Mouse (Mus musculus): ENCODE data around the gene Cript.
"Not testable (repeated sequence)": the region's sequence is repeated elsewhere in the genome, so short reads cannot be mapped to it uniquely, and the experiment has no call there.

Cript gene

GRCm38 (mm10) chr17:87044796-87045195, 19.4 kb downstream of the Cript start:
- CTCF ChIA-PET = interaction anchor here (0.9 to 2.5 kb wide), 5 partner anchors 8 to 203 kb away, joined by 3 to 17 read pairs (median 3); no protein-coding TSS in a partner anchor

- CTCF ChIA-PET = interaction anchor here (0.6 kb wide), 1 partner anchor 13 kb away, joined by 3 read pairs; no protein-coding TSS in a partner anchor
Observed at GRCm38 (mm10) chr17:87049696-87050095, 24.3 kb downstream of the Cript start.

- CTCF ChIA-PET = no interaction called here
Observed at GRCm38 (mm10) chr17:87050469-87051175, 25.3 kb downstream of the Cript start.

- CTCF ChIA-PET = no interaction called here
Observed at GRCm38 (mm10) chr17:87051652-87052051, 26.3 kb downstream of the Cript start.

GRCm38 (mm10) chr17:87052432-87052831, 27.1 kb downstream of the Cript start:
- CTCF ChIA-PET = interaction anchor here (0.9 kb wide), 1 partner anchor 229 kb away, joined by 3 read pairs; no protein-coding TSS in a partner anchor

GRCm38 (mm10) chr17:87053921-87054320, 28.6 kb downstream of the Cript start:
- CTCF ChIA-PET = interaction anchor here (1.1 kb wide), 1 partner anchor 9 kb away, joined by 3 read pairs; no protein-coding TSS in a partner anchor

- CTCF ChIA-PET = interaction anchor here (1.1 kb wide), 1 partner anchor 8 kb away, joined by 3 read pairs; no protein-coding TSS in a partner anchor
Observed at GRCm38 (mm10) chr17:87055051-87055459, 29.7 kb downstream of the Cript start.

GRCm38 (mm10) chr17:87055663-87056062, 30.3 kb downstream of the Cript start:
- CTCF ChIA-PET = no interaction called here

- CTCF ChIA-PET = no interaction called here
Observed at GRCm38 (mm10) chr17:87056761-87057160, 31.4 kb downstream of the Cript start.

- CTCF ChIA-PET = interaction anchor here (0.5 kb wide), 1 partner anchor 1122 kb away, joined by 3 read pairs; no protein-coding TSS in a partner anchor
Observed at GRCm38 (mm10) chr17:87057486-87058266, 32.3 kb downstream of the Cript start.

GRCm38 (mm10) chr17:87062639-87063038, 37.3 kb downstream of the Cript start:
- CTCF ChIA-PET = interaction anchor here (1.1 kb wide), 1 partner anchor 8 kb away, joined by 3 read pairs; no protein-coding TSS in a partner anchor

- CTCF ChIA-PET = interaction anchor here (1.1 kb wide), 1 partner anchor 9 kb away, joined by 3 read pairs; no protein-coding TSS in a partner anchor
Observed at GRCm38 (mm10) chr17:87063461-87063860, 38.1 kb downstream of the Cript start.

- CTCF ChIA-PET = interaction anchor here (1.1 kb wide), 1 partner anchor 10 kb away, joined by 3 read pairs; no protein-coding TSS in a partner anchor
Observed at GRCm38 (mm10) chr17:87063969-87064368, 38.6 kb downstream of the Cript start.

GRCm38 (mm10) chr17:87068997-87069396, 43.6 kb downstream of the Cript start:
- CTCF ChIA-PET = no interaction called here

GRCm38 (mm10) chr17:87072183-87072582, 46.8 kb downstream of the Cript start:
- CTCF ChIA-PET = not testable (repeated sequence)

- CTCF ChIA-PET = interaction anchor here (0.5 kb wide), 1 partner anchor 293 kb away, joined by 3 read pairs; no protein-coding TSS in a partner anchor
Observed at GRCm38 (mm10) chr17:87072766-87073440, 47.6 kb downstream of the Cript start.

- CTCF ChIA-PET = no interaction called here
Observed at GRCm38 (mm10) chr17:87073470-87073869, 48.1 kb downstream of the Cript start.

GRCm38 (mm10) chr17:87078217-87078616, 52.9 kb downstream of the Cript start:
- CTCF ChIA-PET = not testable (repeated sequence)

- CTCF ChIA-PET = no interaction called here
Observed at GRCm38 (mm10) chr17:87080724-87081123, 55.4 kb downstream of the Cript start.

GRCm38 (mm10) chr17:87082547-87082946, 57.2 kb downstream of the Cript start:
- CTCF ChIA-PET = no interaction called here

- CTCF ChIA-PET = no interaction called here
Observed at GRCm38 (mm10) chr17:87083671-87084070, 58.3 kb downstream of the Cript start.
